Mouse (Mus musculus) embryonic facial prominence, embryonic 14.5 days (tissue): Measurements from ENCODE around the gene Abl1. TPM values are rescaled to one million over a fixed set of nuclear protein-coding genes. Genes with fewer than 3 reads are reported as not detected.

Source experiments
- ATAC-seq: fragments of 200-750 bp; cut with Nextera tagmentation; 2 replicates; pipeline ENCODE4 v1.8.0; 2017; ENCODE audit warnings: low read depth, moderate number of reproducible peaks, moderate TSS enrichment
- DNase-seq: peaks from one replicate; pipeline ENCODE4 v3.0.0-alpha.2; 2015; ENCODE audit warnings: low spot score
- H3K27ac ChIP-seq: fragments of 300-500 bp; sonication (generic); replicated peaks from 2 replicates; pipeline ENCODE4 v1.5.1; 2014; ENCODE audit warnings: low read depth, mild to moderate bottlenecking, low read length, moderate library complexity
- H3K27me3 ChIP-seq: fragments of 300-500 bp; sonication (generic); replicated peaks from 2 replicates; pipeline ENCODE4 v1.6.1; 2014; ENCODE audit warnings: low read length; ENCODE audit not compliant: control insufficient read depth, insufficient read depth
- H3K36me3 ChIP-seq: fragments of 300-500 bp; sonication (generic); 2 replicates; pipeline ENCODE4 v1.6.1; 2014; ENCODE audit warnings: low read length, mixed read lengths; ENCODE audit not compliant: control insufficient read depth, insufficient read depth
- H3K4me1 ChIP-seq: fragments of 300-500 bp; sonication (generic); 2 replicates; pipeline ENCODE4 v1.6.1; 2014; ENCODE audit warnings: antibody characterized with exemption, low read length; ENCODE audit not compliant: control insufficient read depth, insufficient read depth
- H3K4me2 ChIP-seq: fragments of 300-500 bp; sonication (generic); 2 replicates; pipeline ENCODE4 v1.6.1; 2014; ENCODE audit warnings: low read depth, mild to moderate bottlenecking, low read length, moderate library complexity, mixed read lengths
- H3K4me3 ChIP-seq: fragments of 300-500 bp; sonication (generic); 2 replicates; pipeline ENCODE4 v1.5.1; 2014; ENCODE audit warnings: low read depth, mild to moderate bottlenecking, low read length
- H3K9ac ChIP-seq: fragments of 300-500 bp; sonication (generic); 2 replicates; pipeline ENCODE4 v1.6.1; 2014; ENCODE audit warnings: low read depth, mild to moderate bottlenecking, low read length, moderate library complexity, mixed read lengths
- H3K9me3 ChIP-seq: fragments of 300-500 bp; sonication (generic); 2 replicates; pipeline ENCODE4 v1.6.1; 2016; ENCODE audit warnings: low read length; ENCODE audit not compliant: control insufficient read depth
- WGBS: fragments of 180-500 bp; shearing (Covaris S2); extraction: QIAGEN DNeasy Blood & Tissue Kit; methylation state at CpG from one replicate; pipeline ENCODE4 v1.1.7; 2014; 5-methylcytosine and 5-hydroxymethylcytosine counted together
- polyA plus RNA-seq: library from polyadenylated mRNA; unstranded; fragments of >200 nt; fragmentation: Nextera tagmentation; extraction: Ambion mirVana; gene quantifications from 2 replicates; pipeline ENCODE4 v1.2.1, GENCODE M21; 2014

Gene Abl1
- polyA plus RNA-seq, 1 experiment from 2014 or later: 48.9 TPM

GRCm38 (mm10) chr2:31724730-31725490 lies 36.7 kb downstream of the Abl1 start:
- ATAC-seq (no peak), DNase-seq (no peak)
- no peak overlapping the region for H3K4me3 ChIP-seq
- H3K36me3 ChIP-seq: no peaks in the 10 kb centered on the region
- H3K27ac ChIP-seq: no peak overlapping the region
- H3K9me3 ChIP-seq: no peaks in the 10 kb centered on the region
- H3K9ac ChIP-seq: no peak overlapping the region
- H3K4me1 ChIP-seq: no peaks in the 10 kb centered on the region; the same call in 1 of the 2 replicates
- H3K27me3 ChIP-seq: no peaks in the 10 kb centered on the region
- 95% methylated on average over 7 of the region's 7 CpGs for WGBS
- H3K4me2 ChIP-seq: no peak overlapping the region

DNA sequence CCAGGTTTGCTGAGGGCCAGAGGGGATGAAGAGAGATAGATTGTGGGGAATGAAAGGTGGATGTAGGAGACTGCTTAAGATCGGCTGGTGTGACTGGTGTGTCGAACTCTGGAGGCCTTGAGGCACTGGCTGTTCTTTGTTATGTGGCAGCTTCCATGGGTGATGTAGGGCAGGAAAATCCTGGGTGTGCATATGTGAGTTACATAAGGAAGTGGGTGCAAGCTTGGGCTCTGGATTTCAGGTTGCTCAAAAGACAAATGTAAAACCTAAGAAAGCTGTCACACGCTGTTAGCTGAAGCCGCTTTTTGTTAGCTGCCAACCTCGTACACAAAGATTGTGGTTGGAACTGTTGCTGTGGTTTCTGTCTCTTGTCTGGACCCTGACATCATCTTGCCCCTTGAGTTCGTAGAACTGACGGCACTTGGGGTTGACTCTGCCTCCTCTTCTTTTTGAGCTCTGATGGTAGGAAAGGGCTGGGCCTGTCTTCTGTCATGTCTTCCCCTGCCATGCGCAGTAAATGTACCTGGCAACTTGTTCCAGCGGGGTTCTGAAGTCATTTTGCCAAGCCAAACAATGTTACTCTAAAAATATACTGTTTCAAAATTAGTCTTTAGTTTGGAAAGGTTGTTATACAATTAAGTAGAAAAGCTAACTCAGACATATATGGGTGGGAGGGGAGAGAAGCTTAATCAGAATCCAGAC lies 39.6 kb downstream of the Abl1 start:
- Histone ChIP-seq H3K4me1 (no peaks in the 10 kb centered on the region; the same call in 1 of the 2 replicates), H3K36me3 (no peaks in the 10 kb centered on the region), H3K27ac (no peak overlapping the region), H3K4me2 (no peak overlapping the region), H3K9me3 (no peaks in the 10 kb centered on the region), H3K4me3 (no peak overlapping the region), H3K9ac (no peak overlapping the region), H3K27me3 (no peaks in the 10 kb centered on the region)
- ATAC-seq (no peak), DNase-seq (no peak)
- WGBS: 68% methylated on average over 9 of the region's 9 CpGs

GRCm38 (mm10) chr2:31730640-31731039 lies 42.5 kb downstream of the Abl1 start:
- Histone ChIP-seq H3K27me3 (no peaks in the 10 kb centered on the region), H3K36me3 (no peaks in the 10 kb centered on the region), H3K4me3 (no peak overlapping the region), H3K9ac (no peak overlapping the region), H3K4me2 (no peak overlapping the region), H3K4me1 (no peaks in the 10 kb centered on the region; the same call in 1 of the 2 replicates), H3K9me3 (no peaks in the 10 kb centered on the region), H3K27ac (no peak overlapping the region)
- DNase-seq (no peak), ATAC-seq (no peak)
- WGBS: 88% methylated on average over 5 of the region's 5 CpGs

DNA sequence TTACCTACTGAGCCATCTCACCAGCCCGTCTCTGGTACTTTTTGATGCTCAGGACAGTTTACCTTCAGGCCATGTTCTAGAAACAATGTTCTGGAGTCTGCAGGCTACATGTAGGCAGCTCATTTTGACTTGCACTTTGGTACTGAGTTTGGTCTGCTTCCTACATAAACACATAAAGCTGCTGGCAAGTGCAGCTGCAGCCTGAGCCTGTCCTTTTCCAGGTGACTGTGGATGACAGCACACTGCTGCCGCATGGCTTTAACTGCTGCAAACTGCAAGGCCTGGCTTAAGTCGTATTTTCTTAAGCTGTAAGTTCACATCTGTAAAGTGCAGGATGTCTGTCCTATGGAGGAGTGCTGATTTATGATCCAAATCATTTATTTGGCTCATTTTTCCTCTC lies 44.3 kb downstream of the Abl1 start:
- Histone ChIP-seq H3K9ac (no peak overlapping the region), H3K27ac (no peak overlapping the region), H3K4me2 (no peak overlapping the region), H3K4me1 (no peaks in the 10 kb centered on the region; the same call in 1 of the 2 replicates), H3K36me3 (no peaks in the 10 kb centered on the region), H3K4me3 (no peak overlapping the region), H3K27me3 (no peaks in the 10 kb centered on the region), H3K9me3 (no peaks in the 10 kb centered on the region)
- DNase-seq (no peak), ATAC-seq (no peak)
- WGBS: 63% methylated on average over 3 of the region's 3 CpGs

DNA sequence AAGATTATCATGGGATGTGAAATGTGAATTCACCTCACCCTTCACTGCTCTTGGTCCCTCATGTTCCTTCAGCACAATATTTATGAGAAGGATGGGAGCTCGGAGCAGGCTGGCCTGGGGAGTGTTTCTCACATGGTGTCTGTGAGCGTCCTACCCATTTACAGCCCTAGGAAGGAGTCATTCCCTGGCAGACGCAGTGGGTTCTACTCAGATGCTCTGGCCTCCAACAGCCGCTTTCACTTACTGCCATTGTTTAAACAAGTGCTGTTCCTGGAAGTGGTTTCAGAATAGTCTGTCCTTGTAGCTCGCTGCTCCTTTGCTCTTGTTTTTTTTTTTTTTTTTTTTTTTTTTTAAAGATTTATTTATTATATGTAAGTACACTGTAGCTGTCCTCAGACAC lies 45.4 kb downstream of the Abl1 start:
- no peaks in the 10 kb centered on the region for H3K27me3 ChIP-seq
- H3K27ac ChIP-seq: no peak overlapping the region
- H3K9me3 ChIP-seq: no peaks in the 10 kb centered on the region
- H3K4me2 ChIP-seq: no peak overlapping the region
- ATAC-seq (no peak), DNase-seq (no peak)
- H3K4me3 ChIP-seq: no peak overlapping the region
- no peaks in the 10 kb centered on the region for H3K36me3 ChIP-seq
- no peak overlapping the region for H3K9ac ChIP-seq
- H3K4me1 ChIP-seq: no peaks in the 10 kb centered on the region; the same call in 1 of the 2 replicates
- 57% methylated on average over 5 of the region's 5 CpGs for WGBS

DNA sequence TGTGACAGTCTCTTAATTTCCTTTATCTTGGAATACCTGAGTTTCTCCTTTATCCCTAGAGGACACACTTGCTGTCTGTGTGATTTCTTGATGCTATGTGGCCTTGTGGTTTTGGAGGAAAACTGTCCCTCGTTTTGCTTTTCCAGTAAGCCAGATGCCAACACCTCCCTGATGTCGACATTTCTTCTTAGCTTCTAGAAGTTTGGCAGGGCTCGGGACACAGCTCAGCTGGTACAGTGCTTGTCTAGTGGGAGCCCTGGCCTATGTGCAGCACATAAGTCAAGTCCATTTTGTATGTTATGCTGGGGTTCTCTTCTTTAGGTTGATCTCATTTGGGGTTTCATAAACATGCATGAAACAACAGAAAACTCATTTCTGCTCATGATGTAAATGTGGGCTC lies 50.9 kb downstream of the Abl1 start:
- no peak overlapping the region for H3K4me3 ChIP-seq
- WGBS: 46% methylated on average over 3 of the region's 3 CpGs
- H3K27me3 ChIP-seq: no peaks in the 10 kb centered on the region
- DNase-seq (no peak), ATAC-seq (no peak)
- H3K4me2 ChIP-seq: no peak overlapping the region
- no peaks in the 10 kb centered on the region for H3K36me3 ChIP-seq
- H3K4me1 ChIP-seq: peaks cover 5% of the 10 kb centered on the region; the same call in 1 of the 2 replicates
- H3K9ac ChIP-seq: no peak overlapping the region
- no peak overlapping the region for H3K27ac ChIP-seq
- no peaks in the 10 kb centered on the region for H3K9me3 ChIP-seq

- peaks cover 20% of the 10 kb centered on the region for H3K4me1 ChIP-seq
- H3K9me3 ChIP-seq: no peaks in the 10 kb centered on the region
- no peak overlapping the region for H3K4me2 ChIP-seq
- no peak overlapping the region for H3K4me3 ChIP-seq
- no peaks in the 10 kb centered on the region for H3K36me3 ChIP-seq
- ATAC-seq: no peak
- H3K27ac ChIP-seq: no peak overlapping the region; the same call in 1 of the 2 replicates
- no peak for DNase-seq
- 61% methylated on average over 1 of the region's 1 CpGs for WGBS
- peak overlapping the region; percentile 30; the same call in 1 of the 2 replicates for H3K9ac ChIP-seq
- H3K27me3 ChIP-seq: no peaks in the 10 kb centered on the region
These were observed 53.6 kb downstream of the Abl1 start for GRCm38 (mm10) chr2:31741728-31742127.

- H3K9ac ChIP-seq: peak overlapping the region; percentile 30; the same call in 1 of the 2 replicates
- H3K4me2 ChIP-seq: no peak overlapping the region
- peak; percentile 68 for DNase-seq
- H3K4me1 ChIP-seq: peaks cover 20% of the 10 kb centered on the region
- H3K27me3 ChIP-seq: no peaks in the 10 kb centered on the region
- peak; percentile 44; the same call in 1 of the 2 replicates for ATAC-seq
- H3K4me3 ChIP-seq: no peak overlapping the region
- H3K27ac ChIP-seq: no peak overlapping the region; the same call in 1 of the 2 replicates
- no peaks in the 10 kb centered on the region for H3K9me3 ChIP-seq
- no peaks in the 10 kb centered on the region for H3K36me3 ChIP-seq
- WGBS: 21% methylated on average over 7 of the region's 7 CpGs
These were observed 54.0 kb downstream of the Abl1 start for GRCm38 (mm10) chr2:31742134-31742533.
